Mouse (Mus musculus) frontal cortex, postnatal 36 days (tissue): ENCODE data around the gene Sh2b1.
A peak's percentile ranks its signal among the peaks of the same experiment; 100 is the strongest.

Experiments used
- DNase-seq, 2 experiments: peaks; one replicate each; pipeline ENCODE4 v3.0.0; 2022; ENCODE audit warnings: low spot score in 2 of 2

The Sh2b1 gene

GRCm38 (mm10) chr7:126456382-126457266 lies 18.6 kb downstream of the Sh2b1 start:
- no peak for DNase-seq

GRCm38 (mm10) chr7:126455242-126455641 lies 20.0 kb downstream of the Sh2b1 start:
- DNase-seq, result no peak

GRCm38 (mm10) chr7:126453861-126454260 lies 21.4 kb downstream of the Sh2b1 start:
- no peak for DNase-seq

GRCm38 (mm10) chr7:126452244-126452643 lies 23.0 kb downstream of the Sh2b1 start:
- no peak for DNase-seq

- no peak for DNase-seq
Observed at GRCm38 (mm10) chr7:126450641-126451040, 24.6 kb downstream of the Sh2b1 start.

GRCm38 (mm10) chr7:126449991-126450390 lies 25.2 kb downstream of the Sh2b1 start:
- no peak for DNase-seq

GRCm38 (mm10) chr7:126448481-126448880 lies 26.7 kb downstream of the Sh2b1 start:
- no peak for DNase-seq

- DNase-seq, result no peak
Observed at GRCm38 (mm10) chr7:126446217-126446616, 29.0 kb downstream of the Sh2b1 start.

- no peak for DNase-seq
Observed at GRCm38 (mm10) chr7:126445104-126445815, 30.0 kb downstream of the Sh2b1 start.

GRCm38 (mm10) chr7:126444536-126444935 lies 30.7 kb downstream of the Sh2b1 start:
- DNase-seq, result no peak

GRCm38 (mm10) chr7:126443997-126444396 lies 31.2 kb downstream of the Sh2b1 start:
- DNase-seq, result no peak

- no peak for DNase-seq
Observed at GRCm38 (mm10) chr7:126440134-126440533, 35.1 kb downstream of the Sh2b1 start.

- peak; percentile 10 to 14 for DNase-seq
Observed at GRCm38 (mm10) chr7:126436851-126437250, 38.4 kb downstream of the Sh2b1 start.

GRCm38 (mm10) chr7:126435801-126436200 lies 39.4 kb downstream of the Sh2b1 start:
- no peak for DNase-seq

- DNase-seq, result no peak
Observed at GRCm38 (mm10) chr7:126434726-126435125, 40.5 kb downstream of the Sh2b1 start.

GRCm38 (mm10) chr7:126430167-126430566 lies 45.1 kb downstream of the Sh2b1 start:
- DNase-seq, result no peak

GRCm38 (mm10) chr7:126429503-126429898 lies 45.7 kb downstream of the Sh2b1 start:
- DNase-seq, result no peak

- DNase-seq, result peak; percentile 94 to 95
Observed at GRCm38 (mm10) chr7:126428631-126429502, 46.4 kb downstream of the Sh2b1 start, which contains the start of gene Rabep2. Gene Rabep2, plus strand, starts transcription at chr7:126428759.

- DNase-seq, result no peak
Observed at GRCm38 (mm10) chr7:126428154-126428553, 47.1 kb downstream of the Sh2b1 start.

GRCm38 (mm10) chr7:126427323-126427860 lies 47.8 kb downstream of the Sh2b1 start:
- DNase-seq, result no peak

- DNase-seq, result no peak
Observed at GRCm38 (mm10) chr7:126424161-126424560, 51.1 kb downstream of the Sh2b1 start.

GRCm38 (mm10) chr7:126421756-126422155 lies 53.5 kb downstream of the Sh2b1 start:
- DNase-seq, result no peak
